Mouse (Mus musculus) CH12.LX (cell line): Measurements from ENCODE around the gene Fam110a. TPM values are rescaled to one million over a fixed set of nuclear protein-coding genes. Genes with fewer than 3 reads are reported as not detected.

Experiments used
- DNase-seq: peaks from one replicate; pipeline ENCODE4 v3.0.0-alpha.2; 2013; ENCODE audit errors: extremely low read depth
- H3K27ac ChIP-seq: 2 replicates; pipeline ENCODE4 v1.5.1; 2012; ENCODE audit warnings: low read depth, mild to moderate bottlenecking, control low read depth, moderate library complexity; ENCODE audit not compliant: insufficient read depth
- H3K27me3 ChIP-seq: replicated peaks from 2 replicates; pipeline ENCODE3; 2012; ENCODE audit warnings: inconsistent platforms
- H3K36me3 ChIP-seq, 2 experiments: replicated peaks in 1 of 2; 2 replicates each; pipeline versions ENCODE3 to v1.6.1; 2012; ENCODE audit warnings: inconsistent platforms in 1 of 2, low read length in 1 of 2, mild to moderate bottlenecking in 1 of 2, mixed read lengths in 1 of 2, moderate library complexity in 1 of 2; ENCODE audit not compliant: control insufficient read depth in 1 of 2, insufficient read depth in 1 of 2
- H3K4me1 ChIP-seq, 2 experiments: 2 replicates each; pipeline ENCODE4 v1.6.1; 2012; ENCODE audit warnings: inconsistent platforms in 1 of 2, moderate library complexity in 1 of 2; ENCODE audit not compliant: insufficient read depth in 2 of 2, control insufficient read depth in 1 of 2
- H3K4me2 ChIP-seq: 2 replicates; pipeline ENCODE4 v1.6.1; 2012; ENCODE audit warnings: low read depth, mild to moderate bottlenecking, control low read depth; ENCODE audit not compliant: poor library complexity, insufficient read depth, severe bottlenecking
- H3K4me3 ChIP-seq, 3 experiments: fragments of 150-350 bp in 1 of 3; sonication (generic) in 1 of 3; replicated peaks in 1 of 3; 2 replicates each; pipeline versions ENCODE3 to v1.5.1; 2011 to 2012; ENCODE audit warnings: low read depth in 2 of 3, low read length in 2 of 3, mild to moderate bottlenecking in 2 of 3, moderate library complexity in 2 of 3, control low read depth in 1 of 3, improper control_type of control experiment in 1 of 3, inconsistent platforms in 1 of 3, mixed read lengths in 1 of 3; ENCODE audit not compliant: poor library complexity in 1 of 3
- H3K79me2 ChIP-seq: replicated peaks from 2 replicates; pipeline ENCODE4 v1.6.1; 2012; ENCODE audit warnings: mild to moderate bottlenecking, moderate library complexity; ENCODE audit not compliant: control insufficient read depth, poor library complexity, insufficient read depth, severe bottlenecking; ENCODE audit errors: extremely low read depth
- H3K9ac ChIP-seq: 2 replicates; pipeline ENCODE4 v1.6.1; 2012; ENCODE audit warnings: low read depth, mild to moderate bottlenecking, control low read depth, moderate library complexity; ENCODE audit not compliant: insufficient read depth
- H3K9me3 ChIP-seq: replicated peaks from 2 replicates; pipeline ENCODE3; 2012; ENCODE audit warnings: low read length, inconsistent platforms, mixed read lengths
- BHLHE40 ChIP-seq: IDR thresholded peaks from 2 replicates; pipeline ENCODE4 v1.6.1; 2011; ENCODE audit warnings: mild to moderate bottlenecking, low read depth, low read length, improper control_type of control experiment
- CHD1 ChIP-seq: IDR thresholded peaks from 2 replicates; pipeline ENCODE4 v1.6.1; 2012; ENCODE audit warnings: low read depth, low read length, improper control_type of control experiment, inconsistent platforms
- CHD2 ChIP-seq: IDR thresholded peaks from 2 replicates; pipeline ENCODE4 v1.6.1; 2011; ENCODE audit warnings: low read length, improper control_type of control experiment
- CTCF ChIP-seq, 2 experiments: IDR thresholded peaks in 1 of 2; conservative IDR thresholded peaks in 1 of 2; 2 replicates each; pipeline ENCODE4 v1.5.1; 2011 to 2012; ENCODE audit warnings: low read depth in 2 of 2, low read length in 2 of 2, improper control_type of control experiment in 1 of 2, inconsistent platforms in 1 of 2, mild to moderate bottlenecking in 1 of 2, moderate library complexity in 1 of 2
- E2F4 ChIP-seq: IDR thresholded peaks from 2 replicates; pipeline ENCODE4 v1.6.1; 2011; ENCODE audit warnings: low read depth, low read length, improper control_type of control experiment; ENCODE audit not compliant: insufficient replicate concordance
- ELF1 ChIP-seq: IDR thresholded peaks from 2 replicates; pipeline ENCODE4 v1.6.1; 2014; ENCODE audit warnings: low read depth, mild to moderate bottlenecking, inconsistent platforms, low read length, improper control_type of control experiment
- EP300 ChIP-seq: IDR thresholded peaks from 2 replicates; pipeline ENCODE4 v1.6.1; 2011; ENCODE audit warnings: low read length, improper control_type of control experiment
- ETS1 ChIP-seq: conservative IDR thresholded peaks from 2 replicates; pipeline ENCODE4 v1.6.1; 2012; ENCODE audit warnings: low read depth, mild to moderate bottlenecking, inconsistent platforms, low read length, improper control_type of control experiment, moderate library complexity
- GABPA ChIP-seq: IDR thresholded peaks from 2 replicates; pipeline ENCODE4 v1.6.1; 2012; ENCODE audit warnings: low read depth, low read length, improper control_type of control experiment, inconsistent platforms; ENCODE audit not compliant: insufficient replicate concordance
- IRF4 ChIP-seq: IDR thresholded peaks from 2 replicates; pipeline ENCODE4 v1.6.1; 2014; ENCODE audit warnings: low read depth, mild to moderate bottlenecking, inconsistent platforms, low read length, improper control_type of control experiment
- JUN ChIP-seq: IDR thresholded peaks from 2 replicates; pipeline ENCODE4 v1.6.1; 2011; ENCODE audit warnings: low read depth, mild to moderate bottlenecking, low read length, improper control_type of control experiment, moderate library complexity; ENCODE audit not compliant: insufficient read depth
- JUND ChIP-seq: conservative IDR thresholded peaks from 2 replicates; pipeline ENCODE4 v1.6.1; 2011; ENCODE audit warnings: low read depth, low read length, improper control_type of control experiment
- KAT2A ChIP-seq: IDR thresholded peaks from 2 replicates; pipeline ENCODE4 v1.6.1; 2012; ENCODE audit warnings: low read length, improper control_type of control experiment, inconsistent platforms; ENCODE audit not compliant: insufficient replicate concordance
- MAFK ChIP-seq: IDR thresholded peaks from 2 replicates; pipeline ENCODE4 v1.6.1; 2011; ENCODE audit warnings: low read length, improper control_type of control experiment; ENCODE audit not compliant: insufficient replicate concordance
- MAX ChIP-seq: IDR thresholded peaks from 2 replicates; pipeline ENCODE4 v1.6.1; 2011; ENCODE audit warnings: low read length, improper control_type of control experiment
- MAZ ChIP-seq: IDR thresholded peaks from 2 replicates; pipeline ENCODE4 v1.6.1; 2012; ENCODE audit warnings: low read depth, mild to moderate bottlenecking, inconsistent platforms, low read length, improper control_type of control experiment, moderate library complexity
- MEF2A ChIP-seq: IDR thresholded peaks from 2 replicates; pipeline ENCODE4 v1.6.1; 2014; ENCODE audit warnings: low read depth, mild to moderate bottlenecking, inconsistent platforms, low read length, improper control_type of control experiment, borderline replicate concordance
- MXI1 ChIP-seq: IDR thresholded peaks from 2 replicates; pipeline ENCODE4 v1.6.1; 2011; ENCODE audit warnings: mild to moderate bottlenecking, low read depth, low read length, improper control_type of control experiment
- MYC ChIP-seq: IDR thresholded peaks from 2 replicates; pipeline ENCODE4 v1.6.1; 2011; ENCODE audit warnings: low read depth, mild to moderate bottlenecking, improper control_type of control experiment, low read length
- NELFE ChIP-seq: IDR thresholded peaks from 2 replicates; pipeline ENCODE4 v1.6.1; 2011; ENCODE audit warnings: low read depth, low read length, improper control_type of control experiment
- NRF1 ChIP-seq: IDR thresholded peaks from 2 replicates; pipeline ENCODE4 v1.6.1; 2014; ENCODE audit warnings: low read depth, mild to moderate bottlenecking, inconsistent platforms, low read length, improper control_type of control experiment, moderate library complexity
- PAX5 ChIP-seq: IDR thresholded peaks from 2 replicates; pipeline ENCODE4 v1.6.1; 2012; ENCODE audit warnings: low read length, inconsistent platforms, mixed read lengths
- POLR2A ChIP-seq: IDR thresholded peaks from 2 replicates; pipeline ENCODE4 v1.6.1; 2011; ENCODE audit warnings: low read depth, mild to moderate bottlenecking, improper control_type of control experiment, low read length
- RAD21 ChIP-seq: IDR thresholded peaks from 2 replicates; pipeline ENCODE4 v1.6.1; 2011; ENCODE audit warnings: low read depth, mild to moderate bottlenecking, low read length, improper control_type of control experiment, moderate library complexity
- SIN3A ChIP-seq: IDR thresholded peaks from 2 replicates; pipeline ENCODE4 v1.6.1; 2012; ENCODE audit warnings: low read length, improper control_type of control experiment, inconsistent platforms
- SMC3 ChIP-seq: IDR thresholded peaks from 2 replicates; pipeline ENCODE4 v1.6.1; 2011; ENCODE audit warnings: low read depth, low read length, improper control_type of control experiment
- TBP ChIP-seq: conservative IDR thresholded peaks from 2 replicates; pipeline ENCODE4 v1.6.1; 2011; ENCODE audit warnings: low read depth, low read length, improper control_type of control experiment
- USF2 ChIP-seq: conservative IDR thresholded peaks from 2 replicates; pipeline ENCODE4 v1.6.1; 2011; ENCODE audit warnings: low read depth, low read length, improper control_type of control experiment
- ZKSCAN1 ChIP-seq: IDR thresholded peaks from 2 replicates; pipeline ENCODE4 v1.6.1; 2012; ENCODE audit warnings: low read depth, inconsistent platforms, low read length, improper control_type of control experiment, borderline replicate concordance
- ZMIZ1 ChIP-seq: IDR thresholded peaks from 2 replicates; pipeline ENCODE4 v1.6.1; 2012; ENCODE audit warnings: low read depth, mild to moderate bottlenecking, inconsistent platforms, low read length, improper control_type of control experiment
- ZNF384 ChIP-seq: IDR thresholded peaks from 2 replicates; pipeline ENCODE4 v1.6.1; 2012; ENCODE audit warnings: low read depth, low read length, improper control_type of control experiment, inconsistent platforms
- dilution Hi-C: fragments of 300-500 bp; cut with MboI; formaldehyde crosslinking; loops from 2 replicates; pipeline ENCODE4 v1.14.3; 2020; ENCODE audit warnings: low sequenced_read_pairs; ENCODE audit not compliant: extremely low pct_unique_long_range_greater_than_20kb, extremely low pct_ligation_motif_present
- in situ Hi-C: fragments of 300-500 bp; cut with MboI; formaldehyde crosslinking; loops from 3 replicates; pipeline ENCODE4 v1.14.3; 2019; ENCODE audit warnings: low sequenced_read_pairs, low pct_ligation_motif_present, low pct_unique_long_range_greater_than_20kb, mixed read lengths
- polyA plus RNA-seq: library from polyadenylated mRNA; unstranded; fragments of >175 nt; gene quantifications from 2 replicates; pipeline ENCODE4 v1.2.1, GENCODE M21; 2012; ENCODE audit warnings: low read depth; ENCODE audit not compliant: insufficient read length
- total RNA-seq, 2 experiments: library from RNA; depleted of rRNA; stranded (reverse); fragments of 300-350 nt in 1 of 2; fragments of >200 nt in 1 of 2; gene quantifications; 2 replicates each; pipeline ENCODE4 v1.2.3; 2012 to 2014

The Fam110a gene
- total and polyA plus RNA-seq, 3 experiments: 3.7 to 9.8 (median 6.3) TPM

GRCm38 (mm10) chr2:151967792-151968191 lies 12.2 kb downstream of the Fam110a start:
- Histone ChIP-seq H3K27me3 (no peaks in the 10 kb centered on the region), H3K9me3 (no peaks in the 10 kb centered on the region), H3K4me3 (peak overlapping the region in 1 of 3 experiments; percentile 35), H3K79me2 (peaks cover 6% of the 10 kb centered on the region; the same call in 1 of the 2 replicates), H3K36me3 (peaks cover 16 to 43% of the 10 kb centered on the region in 2 experiments), H3K9ac (peak overlapping the region; percentile 5; the same call in 1 of the 2 replicates), H3K27ac (peak overlapping the region; percentile 30), H3K4me2 (peak overlapping the region; percentile 23; the same call in 1 of the 2 replicates), H3K4me1 (peaks cover 46 to 87% of the 10 kb centered on the region in 2 experiments)
- DNase-seq: no peak
- TF ChIP-seq IRF4: no peak
- TF ChIP-seq MAFK: no peak
- no peak for TF ChIP-seq SMC3
- no peak for TF ChIP-seq MYC
- TF ChIP-seq TBP: no peak
- no peak for TF ChIP-seq POLR2A
- TF ChIP-seq JUND: no peak
- TF ChIP-seq ELF1: peak; percentile 58
- TF ChIP-seq JUN: no peak
- TF ChIP-seq MEF2A: 0 out of 2 replicates have a peak, but pooled peaks have one; percentile 53
- TF ChIP-seq MAX: 0 out of 2 replicates have a peak, but pooled peaks have one; percentile 14
- no peak for TF ChIP-seq NELFE
- peak; percentile 9; the same call in 1 of the 2 replicates for TF ChIP-seq SIN3A
- TF ChIP-seq CHD1: no peak
- no peak for TF ChIP-seq E2F4
- no peak for TF ChIP-seq ZKSCAN1
- dilution Hi-C loops: no loop called here
- in situ Hi-C loops: no loop called here

- no peak for DNase-seq
- H3K36me3 ChIP-seq: peaks cover 16 to 43% of the 10 kb centered on the region in 2 experiments
- peak; percentile 63; the same call in 1 of the 2 replicates for TF ChIP-seq IRF4
- TF ChIP-seq MAZ: no peak
- no peak for TF ChIP-seq PAX5
- no peak for TF ChIP-seq NELFE
- TF ChIP-seq CHD2: no peak
- no peak for TF ChIP-seq MAFK
- peak; percentile 18; the same call in 1 of the 2 replicates for TF ChIP-seq ETS1
- TF ChIP-seq CTCF (conservative IDR thresholded peaks at IDR 0.05 in 1 of 2, IDR thresholded peaks at IDR 0.05 in 1 of 2; ENCODE audit: low read depth in 2 of 2, low read length in 2 of 2): no peak
- no peak for TF ChIP-seq USF2
- no peak for TF ChIP-seq TBP
- 0 out of 2 replicates have a peak, but pooled peaks have one; percentile 14 for TF ChIP-seq BHLHE40
- no peak for TF ChIP-seq NRF1
- no peak for TF ChIP-seq JUND
- TF ChIP-seq GABPA: no peak
- TF ChIP-seq EP300: peak; percentile 53; the same call in 1 of the 2 replicates
- TF ChIP-seq ZNF384: peak; percentile 46; the same call in 1 of the 2 replicates
- no peak for TF ChIP-seq MAX
- TF ChIP-seq SMC3: no peak
- TF ChIP-seq RAD21: no peak
- no peak for TF ChIP-seq MXI1
- TF ChIP-seq KAT2A: no peak
- no peak for TF ChIP-seq ZMIZ1
These were observed 12.8 kb downstream of the Fam110a start for GRCm38 (mm10) chr2:151967176-151967750.

More at GRCm38 (mm10) chr2:151967176-151967750, 12.8 kb downstream of the Fam110a start:
- Histone ChIP-seq H3K4me2 (peak overlapping the region; percentile 23), H3K4me3 (no peak overlapping the region), H3K27ac (no peak overlapping the region; the same call in 1 of the 2 replicates), H3K79me2 (peaks cover 6% of the 10 kb centered on the region; the same call in 1 of the 2 replicates), H3K9ac (peak overlapping the region; percentile 5; the same call in 1 of the 2 replicates), H3K27me3 (no peaks in the 10 kb centered on the region), H3K4me1 (peaks cover 45 to 86% of the 10 kb centered on the region in 2 experiments), H3K9me3 (no peaks in the 10 kb centered on the region)
- in situ Hi-C loops: no loop called here
- dilution Hi-C loops: no loop called here
